Mouse (Mus musculus) heart, embryonic 13.5 days (tissue): ENCODE data around the gene Man2a2. TPM values are rescaled to one million over a fixed set of nuclear protein-coding genes. Genes with fewer than 3 reads are reported as not detected.
"Not testable (repeated sequence)": the region's sequence is repeated elsewhere in the genome, so short reads cannot be mapped to it uniquely, and the experiment has no call there.

ENCODE experiments used
- ATAC-seq: fragments of 200-750 bp; cut with Nextera tagmentation; 2 replicates; pipeline ENCODE4 v1.8.0; 2017; ENCODE audit warnings: moderate TSS enrichment; ENCODE audit not compliant: insufficient number of reproducible peaks, low FRiP score, low TSS enrichment; ENCODE audit errors: extremely low read depth
- H3K27ac ChIP-seq: fragments of 300-500 bp; sonication (generic); replicated peaks from 2 replicates; pipeline ENCODE4 v1.5.1; 2015; ENCODE audit warnings: moderate library complexity, mild to moderate bottlenecking, inconsistent platforms
- H3K27me3 ChIP-seq: fragments of 300-500 bp; sonication (generic); replicated peaks from 2 replicates; pipeline ENCODE4 v1.6.1; 2015; ENCODE audit warnings: mild to moderate bottlenecking, inconsistent platforms
- H3K36me3 ChIP-seq: fragments of 300-500 bp; sonication (generic); 2 replicates; pipeline ENCODE4 v1.6.1; 2015; ENCODE audit warnings: mild to moderate bottlenecking, inconsistent platforms
- H3K4me1 ChIP-seq: fragments of 300-500 bp; sonication (generic); 2 replicates; pipeline ENCODE4 v1.6.1; 2015; ENCODE audit warnings: inconsistent platforms
- H3K4me2 ChIP-seq: fragments of 300-500 bp; sonication (generic); 2 replicates; pipeline ENCODE4 v1.6.1; 2015; ENCODE audit warnings: inconsistent platforms, mild to moderate bottlenecking, moderate library complexity
- H3K4me3 ChIP-seq: fragments of 300-500 bp; sonication (generic); 2 replicates; pipeline ENCODE4 v1.5.1; 2015; ENCODE audit warnings: moderate library complexity, mild to moderate bottlenecking, inconsistent platforms
- H3K9ac ChIP-seq: fragments of 300-500 bp; sonication (generic); 2 replicates; pipeline ENCODE4 v1.6.1; 2015; ENCODE audit warnings: inconsistent platforms, mild to moderate bottlenecking, moderate library complexity
- H3K9me3 ChIP-seq: fragments of 300-500 bp; sonication (generic); 2 replicates; pipeline ENCODE4 v1.6.1; 2016; ENCODE audit warnings: inconsistent platforms
- WGBS: fragments of 180-500 bp; shearing (Covaris S2); methylation state at CpG from one replicate; pipeline ENCODE4 v1.1.7; 2015; ENCODE audit warnings: mixed read lengths; 5-methylcytosine and 5-hydroxymethylcytosine counted together
- polyA plus RNA-seq: library from polyadenylated mRNA; unstranded; fragments of >200 nt; fragmentation: Nextera tagmentation; extraction: Ambion mirVana; gene quantifications from 2 replicates; pipeline ENCODE4 v1.2.1, GENCODE M21; 2015

Man2a2 gene
- polyA plus RNA-seq, 1 experiment from 2014 or later: 19.3 TPM

GRCm38 (mm10) chr7:80330278-80330677 is 40.9 kb downstream of the Man2a2 start:
- H3K9me3 ChIP-seq: no peaks in the 10 kb centered on the region
- 0 out of 2 replicates have a peak, but pooled peaks cover 8% of the 10 kb centered on the region for H3K4me1 ChIP-seq
- ATAC-seq: no peak
- H3K27ac ChIP-seq: no peak overlapping the region
- H3K4me3 ChIP-seq: no peak overlapping the region
- no peak overlapping the region for H3K4me2 ChIP-seq
- no peak overlapping the region for H3K9ac ChIP-seq
- H3K36me3 ChIP-seq: peaks cover 100% of the 10 kb centered on the region
- 89% methylated on average over 8 of the region's 8 CpGs for WGBS
- no peaks in the 10 kb centered on the region for H3K27me3 ChIP-seq

GRCm38 (mm10) chr7:80326076-80326475 is 45.1 kb downstream of the Man2a2 start:
- H3K4me3 ChIP-seq: no peak overlapping the region
- ATAC-seq: no peak
- H3K4me2 ChIP-seq: no peak overlapping the region
- H3K27ac ChIP-seq: no peak overlapping the region
- no peak overlapping the region for H3K9ac ChIP-seq
- peaks cover 21% of the 10 kb centered on the region for H3K4me1 ChIP-seq
- 96% methylated on average over 19 of the region's 19 CpGs for WGBS
- H3K27me3 ChIP-seq: no peaks in the 10 kb centered on the region
- no peaks in the 10 kb centered on the region for H3K9me3 ChIP-seq
- H3K36me3 ChIP-seq: peaks cover 63% of the 10 kb centered on the region

DNA sequence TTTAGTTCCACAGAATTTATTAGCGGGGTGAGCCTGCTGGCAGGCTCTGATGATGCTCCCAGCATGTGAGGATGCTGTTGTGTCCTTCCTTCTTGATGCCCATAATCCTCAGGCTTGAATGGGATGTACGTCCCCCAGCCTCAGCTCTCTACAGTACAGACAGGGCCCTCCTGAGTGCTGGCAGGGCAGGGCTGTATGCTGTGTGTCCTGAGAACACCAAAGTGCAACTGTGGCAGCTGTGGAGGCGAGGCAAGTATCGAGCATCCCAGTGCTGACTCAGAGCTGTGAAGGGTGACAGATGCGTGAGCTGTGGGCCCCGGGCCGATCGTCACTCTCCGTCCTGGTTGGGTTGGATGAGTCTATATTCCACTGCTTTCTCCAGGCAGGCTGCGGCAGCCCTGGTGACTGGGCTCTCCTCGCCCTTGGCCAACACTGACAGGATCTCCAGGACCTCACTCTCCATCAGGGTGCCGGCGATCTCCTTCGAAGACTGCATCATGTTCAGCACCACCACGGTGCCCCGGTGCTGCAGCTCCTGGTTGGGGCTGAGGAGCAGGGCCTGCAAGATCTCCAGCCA is 45.8 kb downstream of the Man2a2 start:
- Histone ChIP-seq H3K27ac (peak overlapping the region; percentile 93; the same call in 1 of the 2 replicates), H3K9me3 (no peaks in the 10 kb centered on the region), H3K36me3 (peaks cover 63% of the 10 kb centered on the region), H3K4me2 (no peak overlapping the region), H3K27me3 (no peaks in the 10 kb centered on the region), H3K4me1 (peaks cover 21% of the 10 kb centered on the region), H3K4me3 (no peak overlapping the region), H3K9ac (no peak overlapping the region)
- no peak for ATAC-seq
- 92% methylated on average over 16 of the region's 16 CpGs for WGBS

- peaks cover 63% of the 10 kb centered on the region for H3K36me3 ChIP-seq
- peaks cover 26% of the 10 kb centered on the region for H3K4me1 ChIP-seq
- peak overlapping the region; percentile 63 for H3K4me3 ChIP-seq
- H3K27me3 ChIP-seq, H3K9me3 ChIP-seq, ATAC-seq: not testable (repeated sequence)
- WGBS: 51% methylated on average over 5 of the region's 5 CpGs
- peak overlapping the region; percentile 68; the same call in 1 of the 2 replicates for H3K9ac ChIP-seq
- H3K4me2 ChIP-seq: peak overlapping the region; percentile 86
- H3K27ac ChIP-seq: peak overlapping the region; percentile 93
Measured at GRCm38 (mm10) chr7:80324816-80325119, 46.4 kb downstream of the Man2a2 start.

DNA sequence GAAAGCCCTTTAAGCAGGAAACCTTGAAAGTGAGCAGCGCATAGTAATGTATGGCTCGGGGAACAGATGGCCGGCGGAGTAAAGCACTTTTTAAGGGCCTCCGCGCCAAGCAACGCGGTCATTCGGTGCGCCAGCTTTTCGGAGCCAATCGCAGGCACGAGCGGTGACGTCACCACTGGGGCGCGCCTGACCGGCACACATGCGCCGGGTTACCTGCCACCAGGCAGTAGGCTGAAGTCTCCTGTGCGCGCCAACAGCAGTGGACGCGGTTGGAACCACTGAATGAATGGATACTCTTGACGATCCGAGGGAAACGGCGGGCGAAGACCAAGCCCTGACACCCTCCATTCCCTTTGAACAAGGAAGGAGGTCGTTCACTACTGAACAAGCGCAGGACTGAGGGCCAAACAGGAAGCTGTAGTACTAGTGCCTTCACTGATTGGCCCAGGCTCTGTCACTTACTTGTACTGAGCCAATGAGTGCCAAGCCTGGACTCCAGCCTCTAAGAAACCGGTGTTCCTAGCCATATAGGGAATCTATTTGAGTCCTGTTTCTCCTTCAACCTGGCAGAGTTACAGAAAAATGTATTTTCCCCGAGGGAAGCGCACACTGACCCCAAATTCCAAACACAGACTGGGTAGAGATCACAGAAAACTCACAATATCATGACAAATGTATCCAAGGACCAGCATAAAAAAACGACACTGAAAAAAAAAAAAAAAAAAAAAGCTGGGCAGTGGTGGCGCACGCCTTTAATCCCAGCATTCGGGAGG is 46.9 kb downstream of the Man2a2 start, which contains the start of gene Rccd1:
TSS of gene Rccd1 (minus strand) at position 412 of the 773 bp plus-strand sequence.
- Histone ChIP-seq H3K4me3 (peak within 1 kb of the TSS; percentile 63), H3K27ac (peak within 1 kb of the TSS; percentile 93), H3K4me2 (peak within 1 kb of the TSS; percentile 86), H3K4me1 (peaks cover 32% of the 10 kb centered on the region), H3K27me3 (no peaks in the 10 kb centered on the region), H3K9me3 (no peaks in the 10 kb centered on the region), H3K36me3 (peaks cover 63% of the 10 kb centered on the region), H3K9ac (peak within 1 kb of the TSS; percentile 83)
- WGBS: 1% methylated on average over 37 of the region's 38 CpGs
- peak; percentile 90 for ATAC-seq

GRCm38 (mm10) chr7:80323336-80323735 is 47.8 kb downstream of the Man2a2 start:
- Histone ChIP-seq H3K9me3 (no peaks in the 10 kb centered on the region), H3K4me3 (peak overlapping the region; percentile 63), H3K27ac (peak overlapping the region; percentile 93), H3K27me3 (no peaks in the 10 kb centered on the region), H3K4me1 (peaks cover 39% of the 10 kb centered on the region), H3K9ac (peak overlapping the region; percentile 83), H3K36me3 (peaks cover 62% of the 10 kb centered on the region), H3K4me2 (peak overlapping the region; percentile 86)
- no peak for ATAC-seq
- 20% methylated on average over 8 of the region's 8 CpGs for WGBS

DNA sequence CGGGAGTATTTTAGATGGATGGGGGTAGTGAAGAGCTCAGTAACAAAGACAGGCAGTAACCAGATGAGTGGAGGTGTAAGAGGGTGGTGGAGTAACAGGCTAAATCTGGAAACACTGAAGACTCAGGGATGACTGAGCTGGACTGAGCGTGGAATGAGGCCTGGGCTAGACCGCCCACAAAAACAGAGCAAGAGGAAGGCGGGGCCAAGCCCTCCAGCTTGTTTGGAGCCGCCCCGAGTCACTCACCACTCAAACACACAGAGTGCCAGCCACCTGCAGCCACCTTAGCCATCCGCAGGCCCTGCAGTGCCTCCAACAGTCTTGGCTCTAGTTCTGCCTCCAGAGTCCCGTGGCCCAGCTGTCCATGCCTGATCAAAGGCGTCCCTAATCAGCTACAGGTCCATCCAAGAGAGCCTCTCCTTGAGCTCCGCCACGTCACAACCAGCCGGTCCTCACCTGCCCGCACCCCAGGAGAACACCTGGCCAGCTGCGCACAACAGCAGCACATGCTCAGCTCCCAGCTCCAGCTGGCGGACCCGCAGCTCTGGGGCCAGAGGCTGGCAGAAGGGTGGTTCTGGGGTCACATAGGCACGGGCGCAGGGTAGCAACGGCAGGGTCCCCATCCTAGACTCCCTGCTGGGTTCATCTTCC is 51.2 kb downstream of the Man2a2 start:
- WGBS: 71% methylated on average over 19 of the region's 19 CpGs
- H3K27me3 ChIP-seq: no peaks in the 10 kb centered on the region
- peak overlapping the region; percentile 60 for H3K27ac ChIP-seq
- peak overlapping the region; percentile 37 for H3K9ac ChIP-seq
- H3K4me1 ChIP-seq: peaks cover 36% of the 10 kb centered on the region
- no peak overlapping the region for H3K4me2 ChIP-seq
- no peak for ATAC-seq
- H3K36me3 ChIP-seq: peaks cover 59% of the 10 kb centered on the region
- no peaks in the 10 kb centered on the region for H3K9me3 ChIP-seq
- H3K4me3 ChIP-seq: no peak overlapping the region

GRCm38 (mm10) chr7:80318670-80319069 is 52.5 kb downstream of the Man2a2 start:
- Histone ChIP-seq H3K9me3 (no peaks in the 10 kb centered on the region), H3K27me3 (no peaks in the 10 kb centered on the region), H3K4me1 (peaks cover 34% of the 10 kb centered on the region), H3K4me3 (no peak overlapping the region), H3K4me2 (no peak overlapping the region), H3K9ac (peak overlapping the region; percentile 37), H3K36me3 (peaks cover 71% of the 10 kb centered on the region), H3K27ac (peak overlapping the region; percentile 60)
- 79% methylated on average over 4 of the region's 4 CpGs for WGBS
- no peak for ATAC-seq

DNA sequence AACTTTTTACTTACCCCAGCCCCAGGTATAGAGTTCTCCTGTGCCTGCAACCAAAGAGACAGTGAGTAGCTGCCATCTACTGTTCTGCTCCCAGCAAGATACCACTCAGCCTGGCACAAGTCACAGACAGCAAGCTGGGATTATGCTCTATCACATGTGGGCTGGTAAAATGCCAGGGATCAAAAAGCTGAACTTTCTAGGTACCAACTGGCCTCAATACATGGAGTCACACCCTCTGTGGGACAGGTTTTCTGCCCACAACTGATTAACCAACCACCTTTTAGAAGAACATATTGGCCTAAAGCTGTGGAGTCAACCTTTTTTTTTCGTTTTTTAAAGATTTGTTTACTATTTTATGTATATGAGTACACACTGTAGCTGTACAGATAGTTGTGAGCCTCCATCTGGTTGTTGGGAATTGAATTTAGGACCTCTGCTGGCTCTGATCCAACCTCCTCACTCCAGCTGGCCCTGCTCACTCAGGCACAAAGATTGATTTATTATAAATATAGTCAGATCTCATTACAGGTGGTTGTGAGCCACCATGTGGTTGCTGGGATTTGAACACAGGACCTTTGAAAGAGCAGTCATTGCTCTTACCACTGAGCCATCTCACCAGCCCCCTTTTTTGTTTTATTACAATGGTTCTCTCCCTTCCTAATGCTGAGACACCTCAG is 53.6 kb downstream of the Man2a2 start:
- Histone ChIP-seq H3K27me3 (no peaks in the 10 kb centered on the region), H3K27ac (no peak overlapping the region), H3K36me3 (peaks cover 82% of the 10 kb centered on the region), H3K4me3 (no peak overlapping the region), H3K4me1 (peaks cover 24% of the 10 kb centered on the region), H3K9me3 (no peaks in the 10 kb centered on the region), H3K9ac (no peak overlapping the region), H3K4me2 (no peak overlapping the region)
- 68% methylated on average over 1 of the region's 1 CpGs for WGBS
- ATAC-seq: no peak

DNA sequence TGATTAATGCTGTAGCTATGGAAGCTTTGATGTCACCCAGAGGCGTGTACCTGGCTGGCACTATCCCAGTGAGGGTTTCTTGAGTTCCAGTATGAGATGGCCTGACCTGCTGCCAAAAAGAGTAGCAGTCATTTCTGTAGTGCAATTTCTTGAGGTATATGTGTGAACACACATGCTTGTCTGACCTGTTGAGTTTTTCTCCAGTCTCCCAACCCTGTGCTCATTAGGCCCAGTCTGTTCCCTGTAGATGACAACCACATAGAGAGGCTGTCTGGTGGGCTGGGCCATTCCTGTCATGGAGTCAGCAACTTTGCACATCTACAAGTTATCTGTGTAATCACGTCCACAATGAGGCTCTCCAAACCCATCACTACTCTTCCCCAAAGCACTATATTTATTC is 55.4 kb downstream of the Man2a2 start:
- Histone ChIP-seq H3K4me2 (no peak overlapping the region), H3K27ac (no peak overlapping the region), H3K36me3 (peaks cover 96% of the 10 kb centered on the region), H3K9ac (no peak overlapping the region), H3K27me3 (no peaks in the 10 kb centered on the region), H3K4me3 (no peak overlapping the region), H3K4me1 (peaks cover 18% of the 10 kb centered on the region), H3K9me3 (no peaks in the 10 kb centered on the region)
- ATAC-seq: no peak
- WGBS: 73% methylated on average over 2 of the region's 2 CpGs

DNA sequence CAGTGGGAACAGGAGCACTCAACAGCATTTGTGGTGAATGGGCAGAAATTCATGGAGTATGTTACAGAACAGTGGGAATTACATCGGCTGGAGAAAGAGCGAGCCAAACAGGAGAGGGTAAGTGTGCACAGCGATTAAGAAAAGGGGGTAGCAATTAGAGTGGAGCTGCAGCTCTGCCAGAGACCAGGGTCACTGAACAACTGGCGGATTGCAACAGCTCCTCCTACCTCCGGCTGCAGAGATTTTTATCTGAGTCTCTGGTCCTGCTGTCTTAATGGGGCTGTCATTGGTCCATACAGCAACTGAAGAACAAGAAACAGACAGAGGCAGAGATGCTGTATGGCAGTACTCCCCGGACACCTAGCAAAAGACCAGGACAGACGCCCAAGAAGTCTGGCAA is 60.4 kb downstream of the Man2a2 start:
- Histone ChIP-seq H3K9ac (no peak overlapping the region), H3K9me3 (no peaks in the 10 kb centered on the region), H3K4me3 (no peak overlapping the region), H3K27me3 (no peaks in the 10 kb centered on the region), H3K36me3 (peaks cover 99% of the 10 kb centered on the region), H3K4me2 (no peak overlapping the region), H3K27ac (no peak overlapping the region), H3K4me1 (no peaks in the 10 kb centered on the region)
- WGBS: 76% methylated on average over 7 of the region's 7 CpGs
- no peak for ATAC-seq
